Mouse (Mus musculus): ENCODE measurements at regions not wholly inside any gene's neighbourhood (a gene's known extent, or its start where the extent isn't known, plus 50 kb on each side); places are given as distances from the start of the nearest gene placed in this dataset.
A peak's percentile ranks its signal among the peaks of the same experiment; 100 is the strongest.

- WGBS (ENCODE audit: insufficient replicate concordance): 59% methylated on average over 4 of the region's 4 CpGs
- no peaks in the 10 kb centered on the region for H3K27me3 ChIP-seq (ENCODE audit: control insufficient read depth, insufficient read depth, low read depth, low read length)
- no peak overlapping the region for H3K4me2 ChIP-seq (ENCODE audit: low read depth, low read length)
- H3K27ac ChIP-seq (ENCODE audit: low read length): no peak overlapping the region
- no peak overlapping the region for H3K4me3 ChIP-seq (ENCODE audit: low read depth, low read length)
- no peaks in the 10 kb centered on the region for H3K9me3 ChIP-seq (replicated peaks; ENCODE audit: control insufficient read depth, low read length)
- no peaks in the 10 kb centered on the region for H3K4me1 ChIP-seq (ENCODE audit: control insufficient read depth, low read depth, low read length)
- H3K9ac ChIP-seq (ENCODE audit: low read depth, low read length): no peak overlapping the region
- no peak for ATAC-seq (ENCODE audit: low read depth)
- no peaks in the 10 kb centered on the region for H3K36me3 ChIP-seq (ENCODE audit: control insufficient read depth, insufficient read depth)
Observed at GRCm38 (mm10) chr12:79883651-79884050, 229.2 kb downstream of the Zfp36l1 start.

- Histone ChIP-seq H3K4me3 (ENCODE audit: low read depth, low read length) (no peak overlapping the region), H3K27ac (ENCODE audit: low read length) (no peak overlapping the region), H3K27me3 (ENCODE audit: control insufficient read depth, insufficient read depth, low read depth, low read length) (no peaks in the 10 kb centered on the region), H3K4me1 (ENCODE audit: control insufficient read depth, low read depth, low read length) (no peaks in the 10 kb centered on the region), H3K4me2 (ENCODE audit: low read depth, low read length) (no peak overlapping the region), H3K9me3 (replicated peaks; ENCODE audit: control insufficient read depth, low read length) (no peaks in the 10 kb centered on the region), H3K9ac (ENCODE audit: low read depth, low read length) (no peak overlapping the region), H3K36me3 (ENCODE audit: control insufficient read depth, insufficient read depth) (no peaks in the 10 kb centered on the region)
- ATAC-seq (ENCODE audit: low read depth): no peak
- WGBS (ENCODE audit: insufficient replicate concordance): 41% methylated on average over 18 of the region's 18 CpGs
Observed at GRCm38 (mm10) chr12:79880751-79881261, 232.0 kb downstream of the Zfp36l1 start.

- Histone ChIP-seq H3K4me1 (ENCODE audit: control insufficient read depth, low read depth, low read length) (no peaks in the 10 kb centered on the region), H3K27ac (ENCODE audit: low read length) (no peak overlapping the region), H3K27me3 (ENCODE audit: control insufficient read depth, insufficient read depth, low read depth, low read length) (no peaks in the 10 kb centered on the region), H3K9ac (ENCODE audit: low read depth, low read length) (no peak overlapping the region), H3K4me2 (ENCODE audit: low read depth, low read length) (no peak overlapping the region), H3K9me3 (replicated peaks; ENCODE audit: control insufficient read depth, low read length) (no peaks in the 10 kb centered on the region), H3K4me3 (ENCODE audit: low read depth, low read length) (no peak overlapping the region), H3K36me3 (ENCODE audit: control insufficient read depth, insufficient read depth) (no peaks in the 10 kb centered on the region)
- WGBS (ENCODE audit: insufficient replicate concordance): 70% methylated on average over 4 of the region's 4 CpGs
- ATAC-seq (ENCODE audit: low read depth): no peak
Observed at GRCm38 (mm10) chr12:79880346-79880745, 232.5 kb downstream of the Zfp36l1 start.

- Histone ChIP-seq H3K27me3 (ENCODE audit: control insufficient read depth, insufficient read depth, low read depth, low read length) (no peaks in the 10 kb centered on the region), H3K9me3 (replicated peaks; ENCODE audit: control insufficient read depth, low read length) (no peaks in the 10 kb centered on the region), H3K27ac (ENCODE audit: low read length) (no peak overlapping the region), H3K4me1 (ENCODE audit: control insufficient read depth, low read depth, low read length) (no peaks in the 10 kb centered on the region), H3K4me2 (ENCODE audit: low read depth, low read length) (no peak overlapping the region), H3K4me3 (ENCODE audit: low read depth, low read length) (no peak overlapping the region), H3K36me3 (ENCODE audit: control insufficient read depth, insufficient read depth) (no peaks in the 10 kb centered on the region), H3K9ac (ENCODE audit: low read depth, low read length) (no peak overlapping the region)
- no peak for ATAC-seq (ENCODE audit: low read depth)
- 62% methylated on average over 9 of the region's 9 CpGs for WGBS (ENCODE audit: insufficient replicate concordance)
Observed at GRCm38 (mm10) chr12:79879918-79880273, 232.9 kb downstream of the Zfp36l1 start.

- H3K36me3 ChIP-seq (ENCODE audit: control insufficient read depth, insufficient read depth): no peaks in the 10 kb centered on the region
- H3K4me2 ChIP-seq (ENCODE audit: low read depth, low read length): no peak overlapping the region
- no peak overlapping the region for H3K27ac ChIP-seq (ENCODE audit: low read length)
- H3K4me3 ChIP-seq (ENCODE audit: low read depth, low read length): no peak overlapping the region
- ATAC-seq (ENCODE audit: low read depth): peak; percentile 47; the same call in 1 of the 2 replicates
- H3K9ac ChIP-seq (ENCODE audit: low read depth, low read length): no peak overlapping the region
- no peaks in the 10 kb centered on the region for H3K9me3 ChIP-seq (replicated peaks; ENCODE audit: control insufficient read depth, low read length)
- H3K27me3 ChIP-seq (ENCODE audit: control insufficient read depth, insufficient read depth, low read depth, low read length): no peaks in the 10 kb centered on the region
- WGBS (ENCODE audit: insufficient replicate concordance): 54% methylated on average over 15 of the region's 15 CpGs
- no peaks in the 10 kb centered on the region for H3K4me1 ChIP-seq (ENCODE audit: control insufficient read depth, low read depth, low read length)
Observed at GRCm38 (mm10) chr12:79879093-79879917, 233.5 kb downstream of the Zfp36l1 start.

GRCm38 (mm10) chr12:79878766-79879092, 234.1 kb downstream of the Zfp36l1 start:
- Histone ChIP-seq H3K27ac (ENCODE audit: low read length) (no peak overlapping the region), H3K9ac (ENCODE audit: low read depth, low read length) (no peak overlapping the region), H3K9me3 (replicated peaks; ENCODE audit: control insufficient read depth, low read length) (no peaks in the 10 kb centered on the region), H3K4me3 (ENCODE audit: low read depth, low read length) (no peak overlapping the region), H3K4me2 (ENCODE audit: low read depth, low read length) (no peak overlapping the region), H3K36me3 (ENCODE audit: control insufficient read depth, insufficient read depth) (no peaks in the 10 kb centered on the region), H3K27me3 (ENCODE audit: control insufficient read depth, insufficient read depth, low read depth, low read length) (no peaks in the 10 kb centered on the region), H3K4me1 (ENCODE audit: control insufficient read depth, low read depth, low read length) (no peaks in the 10 kb centered on the region)
- no peak for ATAC-seq (ENCODE audit: low read depth)
- WGBS (ENCODE audit: insufficient replicate concordance): 64% methylated on average over 5 of the region's 5 CpGs

GRCm38 (mm10) chr12:79878163-79878562, 234.7 kb downstream of the Zfp36l1 start:
- ATAC-seq (ENCODE audit: low read depth): no peak
- WGBS (ENCODE audit: insufficient replicate concordance): 71% methylated on average over 3 of the region's 3 CpGs
- no peaks in the 10 kb centered on the region for H3K36me3 ChIP-seq (ENCODE audit: control insufficient read depth, insufficient read depth)

GRCm38 (mm10) chr12:79874333-79874732, 238.5 kb downstream of the Zfp36l1 start:
- H3K9me3 ChIP-seq (replicated peaks; ENCODE audit: control insufficient read depth, low read length): no peaks in the 10 kb centered on the region
- H3K9ac ChIP-seq (ENCODE audit: low read depth, low read length): no peak overlapping the region
- ATAC-seq (ENCODE audit: low read depth): no peak
- no peaks in the 10 kb centered on the region for H3K36me3 ChIP-seq (ENCODE audit: control insufficient read depth, insufficient read depth)
- no peaks in the 10 kb centered on the region for H3K4me1 ChIP-seq (ENCODE audit: control insufficient read depth, low read depth, low read length)
- no peak overlapping the region for H3K27ac ChIP-seq (ENCODE audit: low read length)
- H3K4me2 ChIP-seq (ENCODE audit: low read depth, low read length): no peak overlapping the region
- H3K4me3 ChIP-seq (ENCODE audit: low read depth, low read length): no peak overlapping the region
- 59% methylated on average over 2 of the region's 2 CpGs for WGBS (ENCODE audit: insufficient replicate concordance)
- no peaks in the 10 kb centered on the region for H3K27me3 ChIP-seq (ENCODE audit: control insufficient read depth, insufficient read depth, low read depth, low read length)

More at GRCm38 (mm10) chr12:79878163-79878562, 234.7 kb downstream of the Zfp36l1 start:
- no peak overlapping the region for H3K4me2 ChIP-seq (ENCODE audit: low read depth, low read length)
- H3K9me3 ChIP-seq (replicated peaks; ENCODE audit: control insufficient read depth, low read length): no peaks in the 10 kb centered on the region
- no peaks in the 10 kb centered on the region for H3K27me3 ChIP-seq (ENCODE audit: control insufficient read depth, insufficient read depth, low read depth, low read length)
- H3K4me3 ChIP-seq (ENCODE audit: low read depth, low read length): no peak overlapping the region
- H3K4me1 ChIP-seq (ENCODE audit: control insufficient read depth, low read depth, low read length): no peaks in the 10 kb centered on the region
- H3K9ac ChIP-seq (ENCODE audit: low read depth, low read length): no peak overlapping the region
- H3K27ac ChIP-seq (ENCODE audit: low read length): no peak overlapping the region

GRCm38 (mm10) chr12:79865179-79865552, 247.6 kb downstream of the Zfp36l1 start:
- 52% methylated on average over 6 of the region's 6 CpGs for WGBS (ENCODE audit: insufficient replicate concordance)
- Histone ChIP-seq H3K36me3 (ENCODE audit: control insufficient read depth, insufficient read depth) (no peaks in the 10 kb centered on the region), H3K9me3 (replicated peaks; ENCODE audit: control insufficient read depth, low read length) (no peaks in the 10 kb centered on the region), H3K4me1 (ENCODE audit: control insufficient read depth, low read depth, low read length) (peaks cover under 1% of the 10 kb centered on the region; the same call in 1 of the 2 replicates), H3K27ac (ENCODE audit: low read length) (no peak overlapping the region), H3K4me3 (ENCODE audit: low read depth, low read length) (no peak overlapping the region), H3K27me3 (ENCODE audit: control insufficient read depth, insufficient read depth, low read depth, low read length) (no peaks in the 10 kb centered on the region), H3K4me2 (ENCODE audit: low read depth, low read length) (no peak overlapping the region), H3K9ac (ENCODE audit: low read depth, low read length) (no peak overlapping the region)
- no peak for ATAC-seq (ENCODE audit: low read depth)

Data from liver, embryonic 16.5 days (tissue).